Mouse (Mus musculus) cerebellum, adult 11-12 months (tissue): ENCODE results near the gene Gm31571.
"Not testable (repeated sequence)": the region's sequence is repeated elsewhere in the genome, so short reads cannot be mapped to it uniquely, and the experiment has no call there.

Experiments
- DNase-seq: peaks from one replicate; pipeline ENCODE4 v3.0.0; 2022

The Gm31571 gene

GRCm38 (mm10) chrY:22051253-22051652 lies at the start of gene Gm31571:
TSS of gene Gm31571 (minus strand) at chrY:22051353.
- not testable (repeated sequence) for DNase-seq
